Mouse (Mus musculus) myocyte (in vitro differentiated cells): ENCODE measurements around the gene Dtx4. TPM values are rescaled to one million over a fixed set of nuclear protein-coding genes. Genes with fewer than 3 reads are reported as not detected.

ENCODE experiments used
- H3K27me3 ChIP-seq: one replicate; pipeline ENCODE4 v1.6.1; 2011; ENCODE audit not compliant: control insufficient read depth, insufficient read depth, insufficient read length
- H3K36me3 ChIP-seq: one replicate; pipeline ENCODE4 v1.6.1; 2011; ENCODE audit not compliant: control insufficient read depth, insufficient read depth
- H3K4me2 ChIP-seq: one replicate; pipeline ENCODE4 v1.6.1; 2011; ENCODE audit warnings: low read depth, control low read depth
- H3K4me3 ChIP-seq: one replicate; pipeline ENCODE4 v1.5.1; 2011; ENCODE audit warnings: mild to moderate bottlenecking, control low read depth, moderate library complexity
- H3K79me2 ChIP-seq: one replicate; pipeline ENCODE4 v1.6.1; 2011; ENCODE audit not compliant: control insufficient read depth, insufficient read depth
- H3ac ChIP-seq: one replicate; pipeline ENCODE4 v1.6.1; 2011; ENCODE audit not compliant: control insufficient read depth, insufficient read length
- CEBPB ChIP-seq: IDR thresholded peaks from 2 replicates; pipeline ENCODE4 v1.6.1; 2011; ENCODE audit warnings: mild to moderate bottlenecking, moderate library complexity; ENCODE audit not compliant: poor library complexity, insufficient read depth, severe bottlenecking
- E2F4 ChIP-seq: IDR thresholded peaks from one replicate; pipeline ENCODE4 v1.6.1; 2011; ENCODE audit warnings: mild to moderate bottlenecking, control low read depth, moderate library complexity; ENCODE audit not compliant: insufficient read depth
- MAX ChIP-seq: IDR thresholded peaks from one replicate; pipeline ENCODE4 v1.6.1; 2011; ENCODE audit warnings: low read depth, mild to moderate bottlenecking, control low read depth
- MYOD1 ChIP-seq, 3 experiments: IDR thresholded peaks; one replicate each; pipeline ENCODE4 v1.6.1; 2011; ENCODE audit warnings: control low read depth in 2 of 3, low read depth in 2 of 3, mild to moderate bottlenecking in 2 of 3, moderate library complexity in 1 of 3; ENCODE audit not compliant: insufficient read length in 2 of 3, control insufficient read depth in 1 of 3
- MYOG ChIP-seq, 3 experiments: IDR thresholded peaks; one replicate each; pipeline ENCODE4 v1.6.1; 2011; ENCODE audit warnings: control low read depth in 2 of 3, low read depth in 2 of 3, mild to moderate bottlenecking in 2 of 3; ENCODE audit not compliant: insufficient read length in 2 of 3, control insufficient read depth in 1 of 3, insufficient read depth in 1 of 3
- POLR2A ChIP-seq: IDR thresholded peaks from one replicate; pipeline ENCODE4 v1.6.1; 2011; ENCODE audit warnings: low read depth, mild to moderate bottlenecking, control low read depth, moderate library complexity; ENCODE audit not compliant: insufficient read length
- POLR2AphosphoS2 ChIP-seq: IDR thresholded peaks from one replicate; pipeline ENCODE4 v1.6.1; 2011; ENCODE audit warnings: low read depth, control low read depth; ENCODE audit not compliant: insufficient read length
- REST ChIP-seq: IDR thresholded peaks from one replicate; pipeline ENCODE4 v1.6.1; 2011; ENCODE audit warnings: mild to moderate bottlenecking, control low read depth, moderate library complexity; ENCODE audit not compliant: insufficient read depth, insufficient read length
- SRF ChIP-seq: IDR thresholded peaks from one replicate; pipeline ENCODE4 v1.6.1; 2011; ENCODE audit warnings: low read depth; ENCODE audit not compliant: control insufficient read depth, insufficient read length
- TCF12 ChIP-seq: IDR thresholded peaks from one replicate; pipeline ENCODE4 v1.6.1; 2011; ENCODE audit warnings: mild to moderate bottlenecking, control low read depth; ENCODE audit not compliant: poor library complexity, insufficient read depth, severe bottlenecking
- TCF3 ChIP-seq: IDR thresholded peaks from one replicate; pipeline ENCODE4 v1.6.1; 2011; ENCODE audit warnings: low read depth, control low read depth; ENCODE audit not compliant: insufficient read length
- USF1 ChIP-seq: IDR thresholded peaks from one replicate; pipeline ENCODE4 v1.6.1; 2011; ENCODE audit warnings: low read depth, mild to moderate bottlenecking, control low read depth, moderate library complexity
- polyA plus RNA-seq: library from polyadenylated mRNA; unstranded; fragments of >200 nt; fragmentation: generic; extraction: Trizol; gene quantifications from one replicate; pipeline ENCODE4 v1.2.1, GENCODE M21; 2012; ENCODE audit warnings: missing spikeins

Dtx4 gene
- polyA plus RNA-seq, 1 experiment = 21.2 TPM

- no peak for TF ChIP-seq CEBPB
- no peak for TF ChIP-seq TCF12
- TF ChIP-seq POLR2AphosphoS2 = no peak
- no peak for TF ChIP-seq POLR2A
- TF ChIP-seq MYOG (IDR thresholded peaks at IDR 0.05; ENCODE audit: control insufficient read depth in 1 of 3, insufficient read depth in 1 of 3, insufficient read length in 2 of 3, low read depth in 2 of 3) = no peak
- no peaks in the 10 kb centered on the region for H3K79me2 ChIP-seq
- H3ac ChIP-seq = no peak overlapping the region
- no peak overlapping the region for H3K4me3 ChIP-seq
- H3K36me3 ChIP-seq = no peaks in the 10 kb centered on the region
- H3K27me3 ChIP-seq = no peaks in the 10 kb centered on the region
- no peak overlapping the region for H3K4me2 ChIP-seq
Observed at GRCm38 (mm10) chr19:12421680-12422079, 79.6 kb downstream of the Dtx4 start.

DNA sequence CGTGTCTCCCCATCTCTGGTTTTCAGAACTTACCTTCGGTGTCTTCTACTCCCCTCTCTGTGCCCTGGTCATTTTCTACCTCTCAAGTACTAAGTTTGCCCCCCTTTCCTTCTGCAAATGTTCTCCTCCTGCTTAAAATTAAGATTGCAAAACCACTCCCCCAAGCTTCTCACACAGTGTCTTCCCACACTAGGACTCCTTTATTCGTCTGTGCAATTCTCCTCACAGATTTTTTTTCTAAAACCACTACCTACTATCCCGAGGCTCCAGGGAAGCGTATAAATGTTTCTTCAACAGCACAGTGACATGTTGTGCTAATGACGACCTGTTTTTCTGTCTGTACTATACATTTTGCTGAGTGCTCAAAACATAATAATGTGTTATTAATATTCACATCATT lies 80.7 kb downstream of the Dtx4 start:
- Histone ChIP-seq H3K36me3 (no peaks in the 10 kb centered on the region), H3K27me3 (no peaks in the 10 kb centered on the region), H3K4me3 (no peak overlapping the region), H3K79me2 (no peaks in the 10 kb centered on the region), H3ac (no peak overlapping the region), H3K4me2 (no peak overlapping the region)
- TF ChIP-seq MYOD1 (IDR thresholded peaks at IDR 0.05; ENCODE audit: control insufficient read depth in 1 of 3, insufficient read length in 2 of 3, low read depth in 2 of 3) = no peak
- no peak for TF ChIP-seq REST

DNA sequence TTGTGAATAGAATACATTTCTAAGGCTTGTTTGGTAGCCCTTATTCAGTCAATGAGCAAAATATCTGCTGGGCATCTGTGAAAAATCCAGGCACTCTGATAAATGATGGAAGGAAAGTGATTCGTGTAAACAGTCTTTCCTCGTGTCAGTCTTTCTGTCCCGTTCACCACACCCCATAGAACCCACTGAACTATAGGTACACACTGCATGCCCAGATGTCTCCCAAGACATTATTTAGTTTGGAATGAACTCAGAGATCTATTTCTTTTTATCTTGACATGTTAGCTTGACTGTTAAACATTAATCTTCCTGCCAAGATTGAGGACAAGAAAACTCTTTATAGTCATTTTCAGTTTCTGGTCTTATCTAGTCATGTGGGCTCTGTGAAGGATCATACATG lies 82.9 kb downstream of the Dtx4 start:
- TF ChIP-seq MYOD1 (IDR thresholded peaks at IDR 0.05; ENCODE audit: control insufficient read depth in 1 of 3, insufficient read length in 2 of 3, low read depth in 2 of 3) = no peak
- TF ChIP-seq MAX = no peak
- TF ChIP-seq REST = no peak
- TF ChIP-seq CEBPB = no peak
- TF ChIP-seq MYOG (IDR thresholded peaks at IDR 0.05; ENCODE audit: control insufficient read depth in 1 of 3, insufficient read depth in 1 of 3, insufficient read length in 2 of 3, low read depth in 2 of 3) = no peak
- no peak for TF ChIP-seq SRF
- no peak for TF ChIP-seq TCF3
- no peak for TF ChIP-seq TCF12
- TF ChIP-seq POLR2A = no peak
- no peak for TF ChIP-seq POLR2AphosphoS2
- TF ChIP-seq USF1 = no peak
- TF ChIP-seq E2F4 = no peak
- Histone ChIP-seq H3K4me2 (no peak overlapping the region), H3K27me3 (no peaks in the 10 kb centered on the region), H3K79me2 (no peaks in the 10 kb centered on the region), H3K4me3 (no peak overlapping the region), H3K36me3 (no peaks in the 10 kb centered on the region), H3ac (no peak overlapping the region)

DNA sequence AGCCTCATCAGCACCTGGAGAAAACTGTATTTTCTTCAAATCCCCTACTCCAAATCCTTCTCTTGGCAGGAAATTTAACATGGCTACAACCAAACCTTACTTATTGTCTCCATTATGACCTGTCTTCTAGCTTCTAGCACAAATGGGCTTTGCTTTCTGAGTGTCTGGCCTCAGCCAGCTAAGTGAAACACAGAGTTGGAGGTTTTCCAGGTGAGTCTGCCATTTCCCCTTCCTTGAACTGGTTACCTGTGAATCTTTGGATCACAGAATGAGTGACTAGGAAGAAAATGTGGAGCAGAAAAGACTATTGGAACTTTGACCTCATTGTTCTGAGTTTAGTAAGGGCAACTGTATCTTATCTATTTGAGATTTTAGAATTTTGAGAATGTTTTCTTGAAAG lies 83.9 kb downstream of the Dtx4 start, which contains the start of gene Olfr1441:
Gene Olfr1441 (plus strand): TSS at position 73 of the 400 bp plus-strand sequence.
- no peaks in the 10 kb centered on the region for H3K27me3 ChIP-seq
- H3K36me3 ChIP-seq = no peaks in the 10 kb centered on the region
- H3K79me2 ChIP-seq = no peaks in the 10 kb centered on the region
- TF ChIP-seq MYOD1 (IDR thresholded peaks at IDR 0.05; ENCODE audit: control insufficient read depth in 1 of 3, insufficient read length in 2 of 3, low read depth in 2 of 3) (no peak), POLR2AphosphoS2 (no peak), REST (no peak), POLR2A (no peak), SRF (no peak), MAX (no peak), TCF3 (no peak), TCF12 (no peak), CEBPB (no peak), USF1 (no peak), MYOG (IDR thresholded peaks at IDR 0.05; ENCODE audit: control insufficient read depth in 1 of 3, insufficient read depth in 1 of 3, insufficient read length in 2 of 3, low read depth in 2 of 3) (no peak), E2F4 (no peak)
- H3ac ChIP-seq = no peak within 1 kb of the TSS
- no peak within 1 kb of the TSS for H3K4me2 ChIP-seq
- no peak within 1 kb of the TSS for H3K4me3 ChIP-seq

Other genes starting within 250 kb of the Dtx4 start
- not detected for gene Olfr235, start 240.4 kb downstream of the Dtx4 start, polyA plus RNA-seq
- gene Olfr1434, start 221.6 kb downstream of the Dtx4 start, polyA plus RNA-seq = not detected
- gene Olfr1436, start 202.3 kb downstream of the Dtx4 start, polyA plus RNA-seq = not detected
- gene Olfr1437, start 176.4 kb downstream of the Dtx4 start, polyA plus RNA-seq = not detected
- not detected for gene Olfr1438-ps1, start 165.5 kb downstream of the Dtx4 start, polyA plus RNA-seq
- gene Olfr1440, start 114.2 kb downstream of the Dtx4 start, polyA plus RNA-seq = not detected
- not detected for gene Olfr1441, start 84.0 kb downstream of the Dtx4 start, polyA plus RNA-seq
- 0.02 TPM for gene Pfpl, start 73.5 kb downstream of the Dtx4 start, polyA plus RNA-seq
- gene Mpeg1, start 40.7 kb downstream of the Dtx4 start, polyA plus RNA-seq = 0.06 TPM
- 5.4 TPM for gene Fam111a, start 44.3 kb upstream of the Dtx4 start, polyA plus RNA-seq
- gene Gm4952, start 98.5 kb upstream of the Dtx4 start, polyA plus RNA-seq = not detected
- gene Glyat, start 131.9 kb upstream of the Dtx4 start, polyA plus RNA-seq = not detected
- not detected for gene Olfr1442, start 169.0 kb upstream of the Dtx4 start, polyA plus RNA-seq
- not detected for gene Olfr1443, start 176.7 kb upstream of the Dtx4 start, polyA plus RNA-seq
- gene Keg1, start 194.3 kb upstream of the Dtx4 start, polyA plus RNA-seq = not detected